Mouse (Mus musculus) testis, adult 2 months (tissue): Measurements from ENCODE around the gene Gm5155. TPM values are rescaled to one million over a fixed set of nuclear protein-coding genes. Genes with fewer than 3 reads are reported as not detected.
"Not testable (repeated sequence)": the region's sequence is repeated elsewhere in the genome, so short reads cannot be mapped to it uniquely, and the experiment has no call there.

Experiments used
- H3K27ac ChIP-seq: fragments of 200-500 bp; 2 replicates; pipeline ENCODE4 v1.5.1; 2012; ENCODE audit warnings: low read depth, low read length; ENCODE audit not compliant: control insufficient read depth, insufficient read depth
- H3K27me3 ChIP-seq: fragments of 200-500 bp; 2 replicates; pipeline ENCODE4 v1.6.1; 2012; ENCODE audit warnings: mild to moderate bottlenecking, low read length, moderate library complexity; ENCODE audit not compliant: control insufficient read depth, insufficient read depth
- H3K36me3 ChIP-seq: fragments of 200-500 bp; 2 replicates; pipeline ENCODE4 v1.6.1; 2012; ENCODE audit warnings: mild to moderate bottlenecking, low read length; ENCODE audit not compliant: control insufficient read depth, insufficient read depth
- H3K4me1 ChIP-seq: fragments of 200-500 bp; 2 replicates; pipeline ENCODE4 v1.6.1; 2012; ENCODE audit warnings: low read length; ENCODE audit not compliant: control insufficient read depth, insufficient read depth
- H3K4me3 ChIP-seq: fragments of 200-500 bp; 2 replicates; pipeline ENCODE4 v1.5.1; 2012; ENCODE audit warnings: low read depth, mild to moderate bottlenecking, low read length, moderate library complexity, mixed read lengths; ENCODE audit not compliant: control insufficient read depth
- CTCF ChIP-seq: fragments of 200-500 bp; IDR thresholded peaks from 2 replicates; pipeline ENCODE4 v1.5.1; 2012; ENCODE audit warnings: low read depth, mild to moderate bottlenecking, inconsistent platforms, low read length, moderate library complexity; ENCODE audit not compliant: control insufficient read depth, insufficient read depth, insufficient replicate concordance
- POLR2A ChIP-seq: fragments of 200-500 bp; IDR thresholded peaks from 2 replicates; pipeline ENCODE4 v1.6.1; 2012; ENCODE audit warnings: low read depth, mild to moderate bottlenecking, inconsistent platforms, low read length, moderate library complexity; ENCODE audit not compliant: control insufficient read depth
- polyA plus RNA-seq: library from polyadenylated mRNA; depleted of rRNA; stranded (reverse); fragments of >200 nt; gene quantifications from 2 replicates; pipeline ENCODE4 v1.2.3, GENCODE M21; 2012; rRNA removed

The Gm5155 gene
- polyA plus RNA-seq: not detected in 2 replicates

GRCm38 (mm10) chr7:17871467-17871866 is at the start of gene Gm5155:
Gene Gm5155, plus strand, starts transcription at chr7:17871767.
- H3K4me3 ChIP-seq: no peak within 1 kb of the TSS
- no peaks in the 10 kb centered on the region for H3K4me1 ChIP-seq
- no peak within 1 kb of the TSS for H3K27ac ChIP-seq
- TF ChIP-seq POLR2A (no peak), CTCF (no peak)
- H3K27me3 ChIP-seq: no peaks in the 10 kb centered on the region
- H3K36me3 ChIP-seq: no peaks in the 10 kb centered on the region

GRCm38 (mm10) chr7:17870776-17871175 is 791 bp upstream of the Gm5155 start:
- Histone ChIP-seq H3K4me1 (no peaks in the 10 kb centered on the region), H3K27me3 (no peaks in the 10 kb centered on the region), H3K27ac (no peak overlapping the region), H3K36me3 (no peaks in the 10 kb centered on the region), H3K4me3 (no peak overlapping the region)
- TF ChIP-seq POLR2A: no peak
- TF ChIP-seq CTCF: no peak

- H3K27ac ChIP-seq: not testable (repeated sequence)
Observed at GRCm38 (mm10) chr7:17895341-17895740, 23.8 kb downstream of the Gm5155 start.

GRCm38 (mm10) chr7:17903146-17903915 is 31.8 kb downstream of the Gm5155 start:
- TF ChIP-seq POLR2A: no peak
- TF ChIP-seq CTCF: no peak
- Histone ChIP-seq H3K27ac (no peak overlapping the region), H3K4me1 (no peaks in the 10 kb centered on the region), H3K27me3 (no peaks in the 10 kb centered on the region), H3K36me3 (no peaks in the 10 kb centered on the region), H3K4me3 (no peak overlapping the region)

More at GRCm38 (mm10) chr7:17895341-17895740, 23.8 kb downstream of the Gm5155 start:
- not testable (repeated sequence) for H3K4me3 ChIP-seq, H3K36me3 ChIP-seq, H3K27me3 ChIP-seq, H3K4me1 ChIP-seq

Other genes starting within 250 kb of the Gm5155 start
- gene Ceacam5, start 158.5 kb upstream of the Gm5155 start, polyA plus RNA-seq: not detected in 2 replicates
- gene Ceacam14, start 59.1 kb upstream of the Gm5155 start, polyA plus RNA-seq: not detected in 2 replicates
- not detected in 2 replicates for gene Ceacam11, start 100.4 kb downstream of the Gm5155 start, polyA plus RNA-seq
- gene Ceacam13, start 138.1 kb downstream of the Gm5155 start, polyA plus RNA-seq: not detected in 2 replicates
- gene Ceacam12, start 194.2 kb downstream of the Gm5155 start, polyA plus RNA-seq: not detected in 2 replicates